Mouse (Mus musculus): Measurements from ENCODE around the gene Xdh. TPM values are rescaled to one million over a fixed set of nuclear protein-coding genes. Genes with fewer than 3 reads are reported as not detected.

Gene Xdh
- polyA plus RNA-seq, 1 experiment: 8.6 TPM

GRCm38 (mm10) chr17:73946856-73947255 lies 3.1 kb downstream of the Xdh start:
- Histone ChIP-seq H3K4me1 (ENCODE audit: control insufficient read depth, insufficient read depth, low read length) (peaks cover 7% of the 10 kb centered on the region), H3K4me3 (ENCODE audit: insufficient read depth, low read length) (no peak overlapping the region), H3K27ac (ENCODE audit: insufficient read depth, low read length) (no peak overlapping the region)
- TF ChIP-seq CTCF (IDR thresholded peaks at IDR 0.05; ENCODE audit: borderline replicate concordance, insufficient read depth, low read length) (no peak), POLR2A (IDR thresholded peaks at IDR 0.05; ENCODE audit: low read depth, low read length) (no peak)

- Histone ChIP-seq H3K4me3 (ENCODE audit: insufficient read depth, low read length) (no peak overlapping the region), H3K4me1 (ENCODE audit: control insufficient read depth, insufficient read depth, low read length) (peaks cover 13% of the 10 kb centered on the region), H3K27ac (ENCODE audit: insufficient read depth, low read length) (no peak overlapping the region)
- TF ChIP-seq CTCF (IDR thresholded peaks at IDR 0.05; ENCODE audit: borderline replicate concordance, insufficient read depth, low read length) (no peak), POLR2A (IDR thresholded peaks at IDR 0.05; ENCODE audit: low read depth, low read length) (no peak)
These were observed 5.3 kb downstream of the Xdh start for GRCm38 (mm10) chr17:73944661-73945060.

GRCm38 (mm10) chr17:73942268-73942962 lies 7.6 kb downstream of the Xdh start:
- H3K4me3 ChIP-seq (ENCODE audit: insufficient read depth, low read length): no peak overlapping the region
- H3K27ac ChIP-seq (ENCODE audit: insufficient read depth, low read length): peak overlapping the region; percentile 90
- peaks cover 11% of the 10 kb centered on the region for H3K4me1 ChIP-seq (ENCODE audit: control insufficient read depth, insufficient read depth, low read length)
- no peak for TF ChIP-seq CTCF (IDR thresholded peaks at IDR 0.05; ENCODE audit: borderline replicate concordance, insufficient read depth, low read length)
- no peak for TF ChIP-seq POLR2A (IDR thresholded peaks at IDR 0.05; ENCODE audit: low read depth, low read length)

- peak overlapping the region; percentile 90 for H3K27ac ChIP-seq (ENCODE audit: insufficient read depth, low read length)
- H3K4me1 ChIP-seq (ENCODE audit: control insufficient read depth, insufficient read depth, low read length): peaks cover 11% of the 10 kb centered on the region
- TF ChIP-seq CTCF (IDR thresholded peaks at IDR 0.05; ENCODE audit: borderline replicate concordance, insufficient read depth, low read length) (no peak), POLR2A (IDR thresholded peaks at IDR 0.05; ENCODE audit: low read depth, low read length) (no peak)
- H3K4me3 ChIP-seq (ENCODE audit: insufficient read depth, low read length): no peak overlapping the region
These were observed 8.2 kb downstream of the Xdh start for GRCm38 (mm10) chr17:73941816-73942215.

GRCm38 (mm10) chr17:73937073-73937472 lies 12.9 kb downstream of the Xdh start:
- no peak overlapping the region for H3K27ac ChIP-seq (ENCODE audit: insufficient read depth, low read length)
- TF ChIP-seq POLR2A (IDR thresholded peaks at IDR 0.05; ENCODE audit: low read depth, low read length): no peak
- no peak for TF ChIP-seq CTCF (IDR thresholded peaks at IDR 0.05; ENCODE audit: borderline replicate concordance, insufficient read depth, low read length)
- H3K4me1 ChIP-seq (ENCODE audit: control insufficient read depth, insufficient read depth, low read length): peaks cover 13% of the 10 kb centered on the region; the same call in 1 of the 2 replicates
- no peak overlapping the region for H3K4me3 ChIP-seq (ENCODE audit: insufficient read depth, low read length)

- 0 out of 2 replicates have a peak, but pooled peaks cover 5% of the 10 kb centered on the region for H3K4me1 ChIP-seq (ENCODE audit: control insufficient read depth, insufficient read depth, low read length)
- H3K4me3 ChIP-seq (ENCODE audit: insufficient read depth, low read length): no peak overlapping the region
- TF ChIP-seq CTCF (IDR thresholded peaks at IDR 0.05; ENCODE audit: borderline replicate concordance, insufficient read depth, low read length): no peak
- no peak for TF ChIP-seq POLR2A (IDR thresholded peaks at IDR 0.05; ENCODE audit: low read depth, low read length)
- H3K27ac ChIP-seq (ENCODE audit: insufficient read depth, low read length): no peak overlapping the region
These were observed 14.8 kb downstream of the Xdh start for GRCm38 (mm10) chr17:73935163-73935562.

GRCm38 (mm10) chr17:73934281-73934680 lies 15.7 kb downstream of the Xdh start:
- Histone ChIP-seq H3K4me3 (ENCODE audit: insufficient read depth, low read length) (no peak overlapping the region), H3K4me1 (ENCODE audit: control insufficient read depth, insufficient read depth, low read length) (0 out of 2 replicates have a peak, but pooled peaks cover 5% of the 10 kb centered on the region), H3K27ac (ENCODE audit: insufficient read depth, low read length) (no peak overlapping the region)
- no peak for TF ChIP-seq POLR2A (IDR thresholded peaks at IDR 0.05; ENCODE audit: low read depth, low read length)
- TF ChIP-seq CTCF (IDR thresholded peaks at IDR 0.05; ENCODE audit: borderline replicate concordance, insufficient read depth, low read length): no peak

GRCm38 (mm10) chr17:73933616-73934015 lies 16.4 kb downstream of the Xdh start:
- H3K4me1 ChIP-seq (ENCODE audit: control insufficient read depth, insufficient read depth, low read length): 0 out of 2 replicates have a peak, but pooled peaks cover 5% of the 10 kb centered on the region
- H3K27ac ChIP-seq (ENCODE audit: insufficient read depth, low read length): no peak overlapping the region
- H3K4me3 ChIP-seq (ENCODE audit: insufficient read depth, low read length): no peak overlapping the region
- TF ChIP-seq POLR2A (IDR thresholded peaks at IDR 0.05; ENCODE audit: low read depth, low read length) (no peak), CTCF (IDR thresholded peaks at IDR 0.05; ENCODE audit: borderline replicate concordance, insufficient read depth, low read length) (no peak)

- Histone ChIP-seq H3K27ac (ENCODE audit: insufficient read depth, low read length) (no peak overlapping the region), H3K4me3 (ENCODE audit: insufficient read depth, low read length) (no peak overlapping the region), H3K4me1 (ENCODE audit: control insufficient read depth, insufficient read depth, low read length) (0 out of 2 replicates have a peak, but pooled peaks cover 5% of the 10 kb centered on the region)
- TF ChIP-seq CTCF (IDR thresholded peaks at IDR 0.05; ENCODE audit: borderline replicate concordance, insufficient read depth, low read length) (no peak), POLR2A (IDR thresholded peaks at IDR 0.05; ENCODE audit: low read depth, low read length) (no peak)
These were observed 17.4 kb downstream of the Xdh start for GRCm38 (mm10) chr17:73932497-73933059.

- no peaks in the 10 kb centered on the region for H3K4me1 ChIP-seq (ENCODE audit: control insufficient read depth, insufficient read depth, low read length)
- TF ChIP-seq CTCF (IDR thresholded peaks at IDR 0.05; ENCODE audit: borderline replicate concordance, insufficient read depth, low read length): no peak
- no peak for TF ChIP-seq POLR2A (IDR thresholded peaks at IDR 0.05; ENCODE audit: low read depth, low read length)
- H3K27ac ChIP-seq (ENCODE audit: insufficient read depth, low read length): no peak overlapping the region
- H3K4me3 ChIP-seq (ENCODE audit: insufficient read depth, low read length): no peak overlapping the region
These were observed 30.5 kb downstream of the Xdh start for GRCm38 (mm10) chr17:73919520-73919919.

Measured in embryonic fibroblast, embryonic 13.5 days (primary cell).